Mouse (Mus musculus) midbrain, embryonic 11.5 days (tissue): ENCODE measurements at regions not wholly inside any gene's neighbourhood (a gene's known extent, or its start where the extent isn't known, plus 50 kb on each side); places are given as distances from the start of the nearest gene placed in this dataset.

ENCODE experiments used
- ATAC-seq: fragments of 200-750 bp; cut with Nextera tagmentation; 2 replicates; pipeline ENCODE4 v1.8.0; 2017; ENCODE audit warnings: moderate TSS enrichment, moderate library complexity; ENCODE audit not compliant: low FRiP score
- DNase-seq: peaks from one replicate; pipeline ENCODE4 v3.0.0; 2015; ENCODE audit warnings: low spot score; ENCODE audit errors: missing footprints
- H3K27ac ChIP-seq: fragments of 300-500 bp; sonication (generic); 2 replicates; pipeline ENCODE4 v1.5.1; 2014; ENCODE audit warnings: low read depth, low read length
- H3K27me3 ChIP-seq: fragments of 300-500 bp; sonication (generic); 2 replicates; pipeline ENCODE4 v1.6.1; 2014; ENCODE audit warnings: mild to moderate bottlenecking, low read length, moderate library complexity, mixed read lengths; ENCODE audit not compliant: control insufficient read depth, insufficient read depth
- H3K36me3 ChIP-seq: fragments of 300-500 bp; sonication (generic); 2 replicates; pipeline ENCODE4 v1.6.1; 2014; ENCODE audit warnings: mild to moderate bottlenecking, low read length, moderate library complexity, mixed read lengths; ENCODE audit not compliant: control insufficient read depth, insufficient read depth
- H3K4me1 ChIP-seq: fragments of 300-500 bp; sonication (generic); 2 replicates; pipeline ENCODE4 v1.6.1; 2014; ENCODE audit warnings: low read length; ENCODE audit not compliant: control insufficient read depth, insufficient read depth
- H3K4me2 ChIP-seq: fragments of 300-500 bp; sonication (generic); 2 replicates; pipeline ENCODE4 v1.6.1; 2014; ENCODE audit warnings: mild to moderate bottlenecking, moderate library complexity
- H3K4me3 ChIP-seq: fragments of 300-500 bp; sonication (generic); 2 replicates; pipeline ENCODE4 v1.5.1; 2014; ENCODE audit warnings: low read depth, low read length
- H3K9ac ChIP-seq: fragments of 300-500 bp; sonication (generic); 2 replicates; pipeline ENCODE4 v1.6.1; 2014; ENCODE audit warnings: low read length
- H3K9me3 ChIP-seq: fragments of 300-500 bp; sonication (generic); 2 replicates; pipeline ENCODE4 v1.6.1; 2016; ENCODE audit warnings: low read length; ENCODE audit not compliant: control insufficient read depth
- WGBS: fragments of 180-500 bp; shearing (Covaris S2); extraction: QIAGEN DNeasy Blood & Tissue Kit; methylation state at CpG from one replicate; pipeline ENCODE4 v1.1.7; 2014; 5-methylcytosine and 5-hydroxymethylcytosine counted together

- H3K27ac ChIP-seq, result no peak overlapping the region
- 64% methylated on average over 2 of the region's 2 CpGs for WGBS
- no peaks in the 10 kb centered on the region for H3K4me1 ChIP-seq
- no peak for ATAC-seq
- no peaks in the 10 kb centered on the region for H3K36me3 ChIP-seq
- H3K4me3 ChIP-seq, result no peak overlapping the region
- DNase-seq, result no peak
- no peak overlapping the region for H3K4me2 ChIP-seq
- H3K9me3 ChIP-seq, result no peaks in the 10 kb centered on the region
- no peak overlapping the region for H3K9ac ChIP-seq
- H3K27me3 ChIP-seq, result no peaks in the 10 kb centered on the region
Measured at GRCm38 (mm10) chr15:28823526-28823925, 620.0 kb downstream of the Dnah5 start.

GRCm38 (mm10) chr15:28834831-28835230 lies 631.3 kb downstream of the Dnah5 start:
- Histone ChIP-seq H3K4me1 (no peaks in the 10 kb centered on the region), H3K27ac (no peak overlapping the region), H3K4me2 (no peak overlapping the region), H3K4me3 (no peak overlapping the region), H3K9me3 (no peaks in the 10 kb centered on the region), H3K27me3 (no peaks in the 10 kb centered on the region), H3K9ac (no peak overlapping the region), H3K36me3 (no peaks in the 10 kb centered on the region)
- DNase-seq, result no peak
- ATAC-seq, result no peak
- 87% methylated on average over 4 of the region's 4 CpGs for WGBS

GRCm38 (mm10) chr15:28840322-28840721 lies 636.8 kb downstream of the Dnah5 start:
- H3K9me3 ChIP-seq, result no peaks in the 10 kb centered on the region
- ATAC-seq, result no peak
- no peaks in the 10 kb centered on the region for H3K4me1 ChIP-seq
- H3K9ac ChIP-seq, result no peak overlapping the region
- no peak for DNase-seq
- no peak overlapping the region for H3K4me3 ChIP-seq
- H3K4me2 ChIP-seq, result no peak overlapping the region
- H3K27ac ChIP-seq, result no peak overlapping the region
- 80% methylated on average over 1 of the region's 1 CpGs for WGBS
- no peaks in the 10 kb centered on the region for H3K27me3 ChIP-seq
- H3K36me3 ChIP-seq, result no peaks in the 10 kb centered on the region

- no peak overlapping the region for H3K27ac ChIP-seq
- WGBS, result 86% methylated on average over 2 of the region's 2 CpGs
- DNase-seq (no peak), ATAC-seq (no peak)
- H3K9me3 ChIP-seq, result no peaks in the 10 kb centered on the region
- H3K9ac ChIP-seq, result no peak overlapping the region
- no peak overlapping the region for H3K4me2 ChIP-seq
- H3K27me3 ChIP-seq, result no peaks in the 10 kb centered on the region
- no peaks in the 10 kb centered on the region for H3K36me3 ChIP-seq
- H3K4me1 ChIP-seq, result no peaks in the 10 kb centered on the region
- no peak overlapping the region for H3K4me3 ChIP-seq
Measured at GRCm38 (mm10) chr15:28856419-28856818, 652.9 kb downstream of the Dnah5 start.

- no peak overlapping the region for H3K9ac ChIP-seq
- H3K9me3 ChIP-seq, result no peaks in the 10 kb centered on the region
- no peak overlapping the region for H3K4me3 ChIP-seq
- H3K4me2 ChIP-seq, result no peak overlapping the region
- 89% methylated on average over 2 of the region's 2 CpGs for WGBS
- DNase-seq (no peak), ATAC-seq (no peak)
- no peaks in the 10 kb centered on the region for H3K36me3 ChIP-seq
- no peaks in the 10 kb centered on the region for H3K4me1 ChIP-seq
- no peak overlapping the region for H3K27ac ChIP-seq
- no peaks in the 10 kb centered on the region for H3K27me3 ChIP-seq
Measured at GRCm38 (mm10) chr15:28858176-28858575, 654.6 kb downstream of the Dnah5 start.

GRCm38 (mm10) chr15:28864101-28864500 lies 660.5 kb downstream of the Dnah5 start:
- Histone ChIP-seq H3K27ac (no peak overlapping the region), H3K4me2 (no peak overlapping the region), H3K4me3 (no peak overlapping the region), H3K9ac (no peak overlapping the region), H3K9me3 (no peaks in the 10 kb centered on the region), H3K36me3 (no peaks in the 10 kb centered on the region), H3K27me3 (no peaks in the 10 kb centered on the region), H3K4me1 (no peaks in the 10 kb centered on the region)
- WGBS, result 56% methylated on average over 1 of the region's 1 CpGs
- ATAC-seq, result peak; percentile 48
- DNase-seq, result no peak

- ATAC-seq (no peak), DNase-seq (no peak)
- no peaks in the 10 kb centered on the region for H3K36me3 ChIP-seq
- 83% methylated on average over 2 of the region's 2 CpGs for WGBS
- H3K4me1 ChIP-seq, result no peaks in the 10 kb centered on the region
- H3K9ac ChIP-seq, result no peak overlapping the region
- H3K4me2 ChIP-seq, result no peak overlapping the region
- no peak overlapping the region for H3K4me3 ChIP-seq
- no peaks in the 10 kb centered on the region for H3K27me3 ChIP-seq
- H3K9me3 ChIP-seq, result no peaks in the 10 kb centered on the region
- H3K27ac ChIP-seq, result no peak overlapping the region
Measured at GRCm38 (mm10) chr15:28864913-28865312, 661.4 kb downstream of the Dnah5 start.

- no peak overlapping the region for H3K4me2 ChIP-seq
- no peak overlapping the region for H3K9ac ChIP-seq
- H3K27ac ChIP-seq, result no peak overlapping the region
- no peaks in the 10 kb centered on the region for H3K4me1 ChIP-seq
- H3K4me3 ChIP-seq, result no peak overlapping the region
- WGBS, result 91% methylated on average over 2 of the region's 2 CpGs
- no peaks in the 10 kb centered on the region for H3K9me3 ChIP-seq
- no peak for DNase-seq
- H3K27me3 ChIP-seq, result no peaks in the 10 kb centered on the region
- no peaks in the 10 kb centered on the region for H3K36me3 ChIP-seq
- no peak for ATAC-seq
Measured at GRCm38 (mm10) chr15:28873001-28873400, 669.4 kb downstream of the Dnah5 start.

- H3K9me3 ChIP-seq, result no peaks in the 10 kb centered on the region
- no peaks in the 10 kb centered on the region for H3K27me3 ChIP-seq
- DNase-seq, result no peak
- no peak for ATAC-seq
- no peak overlapping the region for H3K4me3 ChIP-seq
- no peaks in the 10 kb centered on the region for H3K36me3 ChIP-seq
- H3K4me1 ChIP-seq, result no peaks in the 10 kb centered on the region
- no peak overlapping the region for H3K27ac ChIP-seq
- H3K9ac ChIP-seq, result no peak overlapping the region
- 72% methylated on average over 3 of the region's 3 CpGs for WGBS
- no peak overlapping the region for H3K4me2 ChIP-seq
Measured at GRCm38 (mm10) chr15:28896248-28896808, 692.8 kb downstream of the Dnah5 start.

GRCm38 (mm10) chr15:28922437-28922836 lies 718.9 kb downstream of the Dnah5 start:
- 88% methylated on average over 4 of the region's 4 CpGs for WGBS
- ATAC-seq (no peak), DNase-seq (no peak)
- Histone ChIP-seq H3K9ac (no peak overlapping the region), H3K4me3 (no peak overlapping the region), H3K27ac (no peak overlapping the region), H3K36me3 (no peaks in the 10 kb centered on the region), H3K4me2 (no peak overlapping the region), H3K4me1 (no peaks in the 10 kb centered on the region), H3K9me3 (no peaks in the 10 kb centered on the region), H3K27me3 (no peaks in the 10 kb centered on the region)
